Mouse (Mus musculus): ENCODE measurements around the gene Mkrn1. TPM values are rescaled to one million over a fixed set of nuclear protein-coding genes. Genes with fewer than 3 reads are reported as not detected.
"Not testable (repeated sequence)": the region's sequence is repeated elsewhere in the genome, so short reads cannot be mapped to it uniquely, and the experiment has no call there.

The Mkrn1 gene
- total and polyA plus RNA-seq, 2 experiments from 2014 or later, result 57.5 to 61.1 TPM

DNA sequence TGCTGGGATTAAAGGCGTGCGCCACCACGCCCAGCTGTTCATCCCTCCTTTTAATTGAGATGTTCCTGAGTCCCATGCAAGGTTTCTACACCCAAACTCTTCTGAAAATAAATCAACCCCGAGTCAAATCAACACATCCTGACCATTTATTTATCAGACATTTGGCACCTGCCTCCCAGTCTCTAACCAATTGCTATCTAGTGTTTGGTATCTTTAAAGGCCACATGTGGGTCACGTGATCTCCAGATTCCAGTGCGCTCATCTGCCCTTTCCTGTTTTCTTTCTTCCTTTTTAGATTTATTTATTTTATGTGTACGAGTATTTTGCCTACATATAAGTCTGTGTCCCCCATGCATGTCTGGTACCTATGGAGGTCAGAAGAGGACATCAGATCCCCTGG is 3.4 kb upstream of the Mkrn1 start:
- Histone ChIP-seq H3K27me3 (ENCODE audit: control insufficient read depth, insufficient read depth, low read length) (peaks cover 14% of the 10 kb centered on the region; the same call in 1 of the 2 replicates), H3K4me1 (ENCODE audit: control insufficient read depth, insufficient read depth) (peaks cover 6% of the 10 kb centered on the region; the same call in 1 of the 2 replicates), H3K4me3 (ENCODE audit: low read depth, low read length) (no peak overlapping the region), H3K36me3 (replicated peaks; ENCODE audit: control insufficient read depth, insufficient read depth, low read length) (no peaks in the 10 kb centered on the region), H3K9me3 (replicated peaks; ENCODE audit: control insufficient read depth, low read length) (no peaks in the 10 kb centered on the region), H3K27ac (ENCODE audit: low read depth) (no peak overlapping the region), H3K9ac (replicated peaks; ENCODE audit: low read depth, low read length) (no peak overlapping the region), H3K4me2 (ENCODE audit: low read depth, low read length) (no peak overlapping the region)
- no peak for TF ChIP-seq CTCF (IDR thresholded peaks at IDR 0.05; ENCODE audit: low read depth)
- no peak for TF ChIP-seq EP300 (IDR thresholded peaks at IDR 0.05; ENCODE audit: low read depth)
- no peak for ATAC-seq (ENCODE audit: insufficient read depth, low read depth)
- DNase-seq (ENCODE audit: low spot score), result no peak
- WGBS, result 75% methylated on average over 7 of the region's 7 CpGs

DNA sequence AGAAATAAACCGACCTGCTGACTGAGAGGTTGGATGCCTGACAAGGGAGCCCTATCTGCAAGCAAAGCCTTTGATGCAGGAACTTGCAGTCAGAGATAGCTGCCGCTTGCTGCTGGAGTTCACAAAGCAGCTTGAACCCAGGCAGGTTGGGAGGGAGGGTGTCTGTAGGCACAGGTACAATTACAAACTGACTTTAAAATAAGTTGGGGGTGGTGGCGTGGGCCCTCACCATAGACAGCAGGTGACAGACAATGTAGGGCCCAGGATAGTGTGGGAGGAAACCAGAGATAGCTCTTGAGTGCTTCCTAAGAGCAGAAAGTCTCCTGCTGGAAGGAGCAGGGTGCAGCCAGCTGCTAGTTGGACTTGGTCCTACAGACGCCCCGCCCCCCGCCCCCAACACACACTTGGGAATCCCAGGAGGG is 2.9 kb upstream of the Mkrn1 start:
- Histone ChIP-seq H3K4me3 (ENCODE audit: low read depth, low read length) (no peak overlapping the region), H3K4me1 (ENCODE audit: control insufficient read depth, insufficient read depth) (peaks cover 7% of the 10 kb centered on the region; the same call in 1 of the 2 replicates), H3K9ac (replicated peaks; ENCODE audit: low read depth, low read length) (no peak overlapping the region), H3K27ac (ENCODE audit: low read depth) (no peak overlapping the region), H3K9me3 (replicated peaks; ENCODE audit: control insufficient read depth, low read length) (no peaks in the 10 kb centered on the region), H3K4me2 (ENCODE audit: low read depth, low read length) (no peak overlapping the region), H3K27me3 (ENCODE audit: control insufficient read depth, insufficient read depth, low read length) (peaks cover 17% of the 10 kb centered on the region; the same call in 1 of the 2 replicates), H3K36me3 (replicated peaks; ENCODE audit: control insufficient read depth, insufficient read depth, low read length) (no peaks in the 10 kb centered on the region)
- DNase-seq (ENCODE audit: low spot score) (no peak), ATAC-seq (ENCODE audit: insufficient read depth, low read depth) (no peak)
- WGBS, result 36% methylated on average over 6 of the region's 6 CpGs
- TF ChIP-seq CTCF (IDR thresholded peaks at IDR 0.05; ENCODE audit: low read depth) (no peak), EP300 (IDR thresholded peaks at IDR 0.05; ENCODE audit: low read depth) (no peak)

- ATAC-seq (ENCODE audit: insufficient read depth, low read depth) (no peak), DNase-seq (ENCODE audit: low spot score) (no peak)
- TF ChIP-seq EP300 (IDR thresholded peaks at IDR 0.05; ENCODE audit: low read depth) (no peak), CTCF (IDR thresholded peaks at IDR 0.05; ENCODE audit: low read depth) (no peak)
- Histone ChIP-seq H3K4me3 (ENCODE audit: low read depth, low read length) (peak overlapping the region; percentile 97; the same call in 1 of the 2 replicates), H3K36me3 (replicated peaks; ENCODE audit: control insufficient read depth, insufficient read depth, low read length) (no peaks in the 10 kb centered on the region), H3K4me1 (ENCODE audit: control insufficient read depth, insufficient read depth) (peaks cover 7% of the 10 kb centered on the region; the same call in 1 of the 2 replicates), H3K27ac (ENCODE audit: low read depth) (no peak overlapping the region), H3K9me3 (replicated peaks; ENCODE audit: control insufficient read depth, low read length) (no peaks in the 10 kb centered on the region), H3K4me2 (ENCODE audit: low read depth, low read length) (no peak overlapping the region), H3K27me3 (ENCODE audit: control insufficient read depth, insufficient read depth, low read length) (peaks cover 17% of the 10 kb centered on the region; the same call in 1 of the 2 replicates), H3K9ac (replicated peaks; ENCODE audit: low read depth, low read length) (no peak overlapping the region)
- 43% methylated on average over 4 of the region's 4 CpGs for WGBS
Measured at GRCm38 (mm10) chr6:39420867-39421266, 605 bp upstream of the Mkrn1 start.

DNA sequence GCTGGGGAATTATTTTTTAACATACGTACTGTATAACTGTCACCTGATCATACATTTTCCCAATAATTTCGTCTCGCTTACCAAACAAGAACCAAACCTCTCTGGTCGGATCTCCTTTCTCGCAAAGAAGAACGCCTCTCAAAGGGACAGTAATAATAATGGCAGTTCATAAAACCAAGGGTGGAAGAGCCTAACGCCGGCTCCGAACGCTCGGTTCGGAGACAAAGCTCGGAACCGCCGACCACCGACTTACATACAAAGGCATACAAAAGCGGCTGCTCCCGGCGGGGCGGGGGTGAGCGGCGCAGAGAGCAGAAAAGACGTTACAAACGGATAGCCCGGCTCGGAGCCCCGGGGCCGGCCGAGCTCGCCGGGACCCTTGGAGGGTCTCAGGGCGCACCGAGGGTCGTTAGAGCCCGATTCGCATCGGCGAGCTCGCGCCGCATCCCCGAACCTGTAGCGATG is 844 bp downstream of the Mkrn1 start:
- Histone ChIP-seq H3K4me2 (ENCODE audit: low read depth, low read length) (peak overlapping the region; percentile 90), H3K9ac (replicated peaks; ENCODE audit: low read depth, low read length) (peak overlapping the region; percentile 79), H3K4me1 (ENCODE audit: control insufficient read depth, insufficient read depth) (peaks cover 7% of the 10 kb centered on the region; the same call in 1 of the 2 replicates), H3K27ac (ENCODE audit: low read depth) (peak overlapping the region; percentile 64; the same call in 1 of the 2 replicates), H3K27me3 (ENCODE audit: control insufficient read depth, insufficient read depth, low read length) (peaks cover 17% of the 10 kb centered on the region; the same call in 1 of the 2 replicates), H3K4me3 (ENCODE audit: low read depth, low read length) (peak overlapping the region; percentile 97), H3K36me3 (replicated peaks; ENCODE audit: control insufficient read depth, insufficient read depth, low read length) (no peaks in the 10 kb centered on the region), H3K9me3 (replicated peaks; ENCODE audit: control insufficient read depth, low read length) (no peaks in the 10 kb centered on the region)
- WGBS, result under 1% methylated on average over 41 of the region's 43 CpGs
- no peak for TF ChIP-seq CTCF (IDR thresholded peaks at IDR 0.05; ENCODE audit: low read depth)
- TF ChIP-seq EP300 (IDR thresholded peaks at IDR 0.05; ENCODE audit: low read depth), result no peak
- no peak for ATAC-seq (ENCODE audit: insufficient read depth, low read depth)
- DNase-seq (ENCODE audit: low spot score), result no peak

- H3K27me3 ChIP-seq (ENCODE audit: control insufficient read depth, insufficient read depth, low read length), result peaks cover 12% of the 10 kb centered on the region; the same call in 1 of the 2 replicates
- not testable (repeated sequence) for ATAC-seq (ENCODE audit: insufficient read depth, low read depth); H3K4me3 ChIP-seq (ENCODE audit: low read depth, low read length); H3K4me2 ChIP-seq (ENCODE audit: low read depth, low read length); H3K27ac ChIP-seq (ENCODE audit: low read depth); H3K9me3 ChIP-seq (replicated peaks; ENCODE audit: control insufficient read depth, low read length); DNase-seq (ENCODE audit: low spot score); H3K36me3 ChIP-seq (replicated peaks; ENCODE audit: control insufficient read depth, insufficient read depth, low read length); H3K9ac ChIP-seq (replicated peaks; ENCODE audit: low read depth, low read length); H3K4me1 ChIP-seq (ENCODE audit: control insufficient read depth, insufficient read depth)
Measured at GRCm38 (mm10) chr6:39416654-39417053, 3.6 kb downstream of the Mkrn1 start.

GRCm38 (mm10) chr6:39415762-39416161 is 4.5 kb downstream of the Mkrn1 start:
- Histone ChIP-seq H3K4me1 (ENCODE audit: control insufficient read depth, insufficient read depth) (peaks cover 7% of the 10 kb centered on the region; the same call in 1 of the 2 replicates), H3K9me3 (replicated peaks; ENCODE audit: control insufficient read depth, low read length) (no peaks in the 10 kb centered on the region), H3K9ac (replicated peaks; ENCODE audit: low read depth, low read length) (no peak overlapping the region), H3K36me3 (replicated peaks; ENCODE audit: control insufficient read depth, insufficient read depth, low read length) (no peaks in the 10 kb centered on the region), H3K27me3 (ENCODE audit: control insufficient read depth, insufficient read depth, low read length) (0 out of 2 replicates have a peak, but pooled peaks cover 6% of the 10 kb centered on the region), H3K27ac (ENCODE audit: low read depth) (no peak overlapping the region), H3K4me2 (ENCODE audit: low read depth, low read length) (no peak overlapping the region), H3K4me3 (ENCODE audit: low read depth, low read length) (no peak overlapping the region)
- ATAC-seq (ENCODE audit: insufficient read depth, low read depth), result no peak
- WGBS, result 50% methylated on average over 3 of the region's 5 CpGs
- peak; percentile 23 for DNase-seq (ENCODE audit: low spot score)
- TF ChIP-seq CTCF (IDR thresholded peaks at IDR 0.05; ENCODE audit: low read depth) (peak; percentile 49), EP300 (IDR thresholded peaks at IDR 0.05; ENCODE audit: low read depth) (no peak)
